Comparison of ENCODE assay signal across 8 mouse cellular contexts in the genomic region with DNA sequence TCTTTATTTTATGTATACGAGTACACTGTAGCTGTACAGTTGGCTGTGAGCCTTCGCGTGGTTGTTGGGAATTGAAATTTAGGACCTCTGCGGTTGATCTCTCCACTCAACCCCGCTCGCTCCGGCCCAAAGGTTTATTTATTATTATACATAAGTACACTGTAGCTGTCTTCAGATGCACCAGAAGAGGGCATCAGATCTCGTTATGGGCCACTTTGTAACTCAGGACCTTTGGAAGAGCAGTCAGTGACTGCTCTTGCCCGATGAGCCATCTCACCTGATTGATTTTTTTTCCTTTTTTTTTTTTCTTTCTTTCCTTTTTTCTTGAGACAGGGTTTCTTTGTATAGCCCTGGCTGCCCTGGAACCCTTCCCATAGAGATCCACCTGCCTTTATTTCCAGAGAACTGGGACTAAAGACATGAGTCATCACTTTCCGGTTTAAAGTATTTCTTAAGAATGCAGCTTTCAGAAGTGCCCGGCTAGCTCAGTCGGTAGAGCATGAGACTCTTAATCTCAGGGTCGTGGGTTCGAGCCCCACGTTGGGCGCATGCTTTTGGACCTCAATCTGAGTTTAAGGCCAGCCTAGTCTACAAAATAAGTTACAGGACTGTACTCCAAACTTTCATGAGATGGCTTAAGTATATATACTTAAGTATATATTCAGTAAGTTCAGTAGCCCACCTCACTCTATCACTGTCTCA. TPM values are rescaled to one million over a fixed set of nuclear protein-coding genes. Genes with fewer than 3 reads are reported as not detected.
A peak's percentile ranks its signal among the peaks of the same experiment; 100 is the strongest.
DNase-seq lines count a peak whose midpoint lies in the region; ATAC-seq and TF ChIP-seq lines count a peak whose summit lies in the region.
"Had no signal": no experiment of that assay in that cellular context is flagged by ENCODE, and none has a peak within 500 bp of the region (broad histone marks: within the 10 kb centered on the region; RNA-seq: fewer than 3 reads in every experiment).

No protein-coding gene starts in this region.

- H3K9ac ChIP-seq in midbrain, postnatal 0 days (replicated peaks; ENCODE audit: low read length, poor library complexity, severe bottlenecking) = no peak overlapping the region
- no peak overlapping the region for H3K9ac ChIP-seq in midbrain, embryonic 15.5 days
- no peak overlapping the region for H3K9ac ChIP-seq in embryonic facial prominence, embryonic 15.5 days
- H3K9ac ChIP-seq in kidney, embryonic 15.5 days = no peak overlapping the region

- WGBS in midbrain, postnatal 0 days = 8% methylated on average over 16 of the region's 16 CpGs
- WGBS in midbrain, embryonic 15.5 days = 10% methylated on average over 16 of the region's 16 CpGs
- 6% methylated on average over 16 of the region's 16 CpGs for WGBS in embryonic facial prominence, embryonic 15.5 days
- WGBS in kidney, embryonic 15.5 days = 7% methylated on average over 16 of the region's 16 CpGs

- H3K4me1 ChIP-seq in midbrain, postnatal 0 days (ENCODE audit: insufficient read depth, low read length) = no peaks in the 10 kb centered on the region
- no peaks in the 10 kb centered on the region for H3K4me1 ChIP-seq in midbrain, embryonic 15.5 days
- no peaks in the 10 kb centered on the region for H3K4me1 ChIP-seq in embryonic facial prominence, embryonic 15.5 days
- peaks cover 3% of the 10 kb centered on the region; the same call in 1 of the 2 replicates for H3K4me1 ChIP-seq in kidney, embryonic 15.5 days

- ATAC-seq in midbrain, postnatal 0 days (ENCODE audit: low FRiP score) = no peak
- no peak for ATAC-seq in midbrain, embryonic 15.5 days (replicated peaks)
- no peak for ATAC-seq in embryonic facial prominence, embryonic 15.5 days (ENCODE audit: insufficient number of reproducible peaks, low FRiP score, low TSS enrichment, low read depth)
- ATAC-seq in kidney, embryonic 15.5 days (replicated peaks; ENCODE audit: low FRiP score) = peak; percentile 52; the same call in 1 of the 2 replicates

- H3K27me3 ChIP-seq in midbrain, postnatal 0 days (ENCODE audit: insufficient read depth, low read length) = 0 out of 2 replicates have a peak, but pooled peaks cover 5% of the 10 kb centered on the region
- H3K27me3 ChIP-seq in midbrain, embryonic 15.5 days (replicated peaks) = peaks cover 17% of the 10 kb centered on the region
- H3K27me3 ChIP-seq in embryonic facial prominence, embryonic 15.5 days = peaks cover 20% of the 10 kb centered on the region; the same call in 1 of the 2 replicates
- H3K27me3 ChIP-seq in kidney, embryonic 15.5 days = peaks cover 71% of the 10 kb centered on the region

- TF ChIP-seq CTCF in midbrain, postnatal 0 days (IDR thresholded peaks at IDR 0.05) = peak; percentile 33

- H3K27ac ChIP-seq in midbrain, postnatal 0 days (ENCODE audit: low read depth, low read length) = no peak overlapping the region
- no peak overlapping the region for H3K27ac ChIP-seq in midbrain, embryonic 15.5 days
- no peak overlapping the region for H3K27ac ChIP-seq in embryonic facial prominence, embryonic 15.5 days (replicated peaks)
- H3K27ac ChIP-seq in kidney, embryonic 15.5 days = no peak overlapping the region

- H3K36me3 ChIP-seq in midbrain, postnatal 0 days (ENCODE audit: insufficient read depth, low read length) = no peaks in the 10 kb centered on the region
- no peaks in the 10 kb centered on the region for H3K36me3 ChIP-seq in midbrain, embryonic 15.5 days (replicated peaks)
- no peaks in the 10 kb centered on the region for H3K36me3 ChIP-seq in embryonic facial prominence, embryonic 15.5 days
- no peaks in the 10 kb centered on the region for H3K36me3 ChIP-seq in kidney, embryonic 15.5 days

- H3K4me3 ChIP-seq in midbrain, postnatal 0 days (ENCODE audit: low read depth, low read length) = no peak overlapping the region
- no peak overlapping the region for H3K4me3 ChIP-seq in midbrain, embryonic 15.5 days
- peak overlapping the region; percentile 21 for H3K4me3 ChIP-seq in embryonic facial prominence, embryonic 15.5 days (replicated peaks)
- peak overlapping the region; percentile 29 for H3K4me3 ChIP-seq in kidney, embryonic 15.5 days (replicated peaks)

- H3K4me2 ChIP-seq in midbrain, postnatal 0 days (ENCODE audit: low read depth, low read length, poor library complexity, severe bottlenecking) = no peak overlapping the region
- no peak overlapping the region for H3K4me2 ChIP-seq in midbrain, embryonic 15.5 days
- peak overlapping the region; percentile 30 for H3K4me2 ChIP-seq in embryonic facial prominence, embryonic 15.5 days (replicated peaks)
- peak overlapping the region; percentile 49 for H3K4me2 ChIP-seq in kidney, embryonic 15.5 days

- no peaks in the 10 kb centered on the region for H3K9me3 ChIP-seq in midbrain, postnatal 0 days (ENCODE audit: low read length)
- H3K9me3 ChIP-seq in midbrain, embryonic 15.5 days = no peaks in the 10 kb centered on the region
- H3K9me3 ChIP-seq in embryonic facial prominence, embryonic 15.5 days (replicated peaks) = no peaks in the 10 kb centered on the region
- H3K9me3 ChIP-seq in kidney, embryonic 15.5 days (replicated peaks) = no peaks in the 10 kb centered on the region

- DNase-seq in midbrain, postnatal 0 days (ENCODE audit: low spot score) = peak; percentile 30
- DNase-seq in adrenal gland, adult 2 months = peak; percentile 69
- DNase-seq in mesoderm, embryonic 11.5 days (ENCODE audit: low read depth, low spot score) = peak; percentile 69
- no peak for DNase-seq in ovary, postnatal 36 days (ENCODE audit: low spot score)

RNA-seq across cellular contexts. Expression of a gene that starts 24.2 kb away (rescaled TPM):
- not detected in 2 replicates for total RNA-seq in midbrain, postnatal 0 days (2014; rRNA removed)
- polyA plus RNA-seq in midbrain, postnatal 0 days (2015; fragmentation: Nextera tagmentation; extraction: Ambion mirVana) = not detected in 2 replicates
- not detected in 2 replicates for polyA plus RNA-seq in midbrain, embryonic 15.5 days (2015; fragmentation: Nextera tagmentation; extraction: Ambion mirVana)
- not detected for total RNA-seq in adrenal gland, adult 2 months (2021)
- polyA plus RNA-seq in adrenal gland, adult 2 months (2012; rRNA removed) = not detected in 2 replicates
- polyA plus RNA-seq in embryonic facial prominence, embryonic 15.5 days (2015; fragmentation: Nextera tagmentation; extraction: Ambion mirVana) = 0.31 TPM in 1 of 2 replicates, not detected in the other
- polyA plus RNA-seq in kidney, embryonic 15.5 days (2015; fragmentation: Nextera tagmentation; extraction: Ambion mirVana) = 0.15 TPM in 1 of 2 replicates, not detected in the other
- total RNA-seq: left cerebral cortex, postnatal 10 days had no signal

Comparison
In these comparisons a context has a peak if more than half of its experiments do, and no peak if none do; other contexts are left out.
1. H3K4me2 ChIP-seq: peak in embryonic facial prominence, embryonic 15.5 days (single experiment) and kidney, embryonic 15.5 days (single experiment); none in midbrain, postnatal 0 days (single experiment) and midbrain, embryonic 15.5 days (single experiment).
2. H3K4me3 ChIP-seq: peak in embryonic facial prominence, embryonic 15.5 days (single experiment) and kidney, embryonic 15.5 days (single experiment); none in midbrain, postnatal 0 days (single experiment) and midbrain, embryonic 15.5 days (single experiment).